Mouse (Mus musculus) MEL-GATA-1-ER (cell line): Measurements from ENCODE around the gene Vars2.

Source experiments
- DNase-seq: peaks from one replicate; pipeline ENCODE4 v3.0.0-alpha.2; 2012; ENCODE audit warnings: low read depth; ENCODE audit errors: extremely low read depth

Gene Vars2

DNA sequence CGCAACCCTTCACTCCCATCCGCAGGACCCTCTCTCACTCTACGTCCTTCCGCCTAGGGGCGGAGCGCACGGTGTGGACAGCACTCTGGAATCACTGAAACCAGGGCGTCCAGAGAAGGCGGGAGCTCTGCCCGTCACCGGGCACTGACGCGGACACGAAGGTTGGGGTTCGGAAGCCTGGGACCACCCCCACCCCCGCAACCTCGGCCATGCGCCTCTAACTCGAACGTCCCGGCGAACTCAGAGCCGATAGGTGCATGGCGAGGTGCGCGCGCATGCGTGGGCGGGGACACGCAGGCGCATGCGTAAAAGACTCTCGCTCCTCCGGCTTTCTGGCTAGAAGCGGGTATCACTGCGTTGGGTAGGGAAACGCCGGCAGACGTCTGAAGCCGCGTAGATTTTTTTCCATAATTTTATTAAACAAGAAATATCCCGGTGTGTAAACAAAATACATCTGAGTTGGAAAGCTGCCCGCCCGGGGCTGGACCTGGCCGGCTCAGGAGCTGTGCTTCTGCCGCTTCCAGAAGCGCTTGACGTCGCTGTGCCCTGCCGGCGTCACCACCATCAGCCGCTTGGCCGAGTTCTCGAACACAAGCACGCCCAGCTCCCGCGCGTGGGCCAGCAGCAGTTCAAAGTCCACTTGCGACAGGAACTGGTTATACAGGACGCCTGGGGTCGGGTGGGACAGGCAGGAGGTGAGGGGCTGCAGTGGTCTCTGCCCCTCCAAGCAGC lies at the start of gene Vars2:
Gene Vars2 (minus strand): TSS at position 259 of the 732 bp plus-strand sequence.
- peak; percentile 78 for DNase-seq

GRCm38 (mm10) chr17:35717080-35717479 lies 49.7 kb upstream of the Vars2 start:
- DNase-seq: no peak

- no peak for DNase-seq
These were observed 48.7 kb upstream of the Vars2 start for GRCm38 (mm10) chr17:35716114-35716513.

- DNase-seq: no peak
These were observed 43.4 kb upstream of the Vars2 start for GRCm38 (mm10) chr17:35710705-35711347.

DNA sequence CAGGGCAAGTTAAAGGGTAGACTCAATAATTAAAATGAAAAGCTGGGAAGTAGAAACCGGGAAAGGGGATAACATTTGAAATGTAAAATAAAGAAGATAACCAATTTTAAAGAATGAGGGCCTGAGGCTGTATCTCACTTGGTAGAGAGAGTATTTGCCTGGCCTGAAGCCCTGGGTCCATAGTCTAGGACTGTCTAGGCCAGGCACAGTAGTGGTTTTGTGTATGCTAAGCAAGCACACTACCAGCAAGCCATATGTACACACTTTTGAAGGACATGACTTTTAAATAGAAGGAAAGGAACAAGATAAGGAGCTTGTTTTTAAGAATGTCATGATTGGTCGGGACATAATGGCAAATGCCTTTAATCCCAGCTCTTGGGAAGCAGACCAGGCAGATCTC lies 41.2 kb upstream of the Vars2 start:
- DNase-seq: no peak

GRCm38 (mm10) chr17:35707929-35708328 lies 40.5 kb upstream of the Vars2 start:
- no peak for DNase-seq

DNA sequence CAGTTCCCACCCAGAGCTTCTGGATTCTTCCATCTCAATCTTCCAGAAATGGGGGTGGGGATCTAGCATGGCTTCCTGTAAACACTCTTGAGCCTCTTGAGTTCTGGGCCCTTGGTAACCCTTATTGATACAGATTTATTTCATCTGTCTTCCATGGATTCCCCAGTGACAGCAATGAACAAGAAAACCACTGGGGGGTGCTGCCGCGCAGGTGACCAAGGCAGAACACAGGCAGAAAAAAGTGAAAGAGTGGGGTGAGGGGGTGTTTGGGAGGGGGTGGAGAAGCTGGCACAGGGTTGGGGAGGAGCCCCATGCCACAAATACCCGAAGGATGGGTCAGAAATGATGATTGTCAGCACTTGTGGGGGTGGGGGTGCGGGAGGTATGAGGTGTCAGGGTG lies 38.4 kb upstream of the Vars2 start:
- DNase-seq: peak; percentile 32

DNA sequence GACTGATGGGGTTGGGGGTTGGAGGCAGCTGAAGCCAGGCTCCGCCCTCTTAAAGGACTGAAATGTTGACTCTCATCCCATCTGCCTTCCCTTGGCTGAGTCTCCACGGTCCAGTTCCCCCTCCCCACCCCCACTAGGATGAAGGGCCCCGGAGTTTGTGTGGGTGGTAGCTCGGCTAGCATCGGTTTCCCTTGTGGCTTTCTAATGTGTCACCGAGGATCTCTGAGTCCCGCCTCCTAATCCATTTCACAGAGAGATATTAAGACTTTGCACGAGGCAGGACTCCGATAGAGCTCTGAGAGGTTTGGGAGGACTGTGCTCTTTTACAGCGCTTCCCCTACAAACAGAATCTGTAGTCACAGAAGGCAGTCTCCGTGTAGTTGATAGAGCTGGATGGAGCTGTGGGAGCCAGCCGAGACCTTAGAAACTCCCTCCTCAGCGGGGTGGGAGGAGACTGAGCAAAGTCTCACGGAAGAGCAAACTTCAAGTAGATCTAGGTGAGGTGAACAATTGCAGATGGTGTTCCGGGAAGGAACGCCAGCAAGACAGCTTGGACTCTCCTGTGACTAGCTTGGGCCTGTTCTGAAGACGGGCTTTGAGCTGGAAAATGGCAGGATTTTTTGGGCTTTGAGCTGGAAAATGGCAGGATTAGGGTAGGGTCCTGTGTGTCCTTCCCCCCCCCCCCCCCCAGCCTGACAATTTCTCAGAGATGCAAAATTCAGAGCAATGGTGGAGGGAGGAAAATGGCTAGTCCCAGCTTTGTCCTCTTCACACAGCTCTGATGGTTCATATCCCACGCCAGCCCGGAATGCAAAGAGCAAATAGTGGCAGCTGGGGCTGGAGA lies 37.5 kb upstream of the Vars2 start, which contains the start of gene Ddr1:
Gene Ddr1 (minus strand): TSS at position 1 of the 844 bp plus-strand sequence.
- peak; percentile 46 for DNase-seq

GRCm38 (mm10) chr17:35703751-35704271 lies 36.4 kb upstream of the Vars2 start:
- DNase-seq: no peak

DNA sequence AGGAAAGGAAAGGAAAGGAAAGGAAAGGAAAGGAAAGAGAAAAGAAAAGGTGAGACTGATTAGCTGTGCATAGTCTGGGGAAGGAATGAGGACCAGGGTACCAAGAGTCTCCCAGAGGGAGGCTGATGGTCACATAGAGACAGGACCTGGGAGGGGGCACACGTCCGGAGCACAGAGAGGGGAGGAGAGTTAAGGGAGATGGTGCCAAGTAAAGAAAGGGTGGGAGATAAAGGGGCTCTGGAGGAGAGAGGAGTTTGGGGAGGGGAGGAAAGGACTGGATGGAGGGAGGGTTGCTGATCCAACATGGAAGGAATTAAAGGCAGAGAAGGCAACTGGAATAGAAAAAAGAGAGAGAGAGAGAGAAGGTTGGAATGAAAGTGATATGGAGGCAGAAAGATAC lies 35.7 kb upstream of the Vars2 start:
- DNase-seq: no peak

GRCm38 (mm10) chr17:35702605-35703004 lies 35.2 kb upstream of the Vars2 start:
- DNase-seq: no peak

DNA sequence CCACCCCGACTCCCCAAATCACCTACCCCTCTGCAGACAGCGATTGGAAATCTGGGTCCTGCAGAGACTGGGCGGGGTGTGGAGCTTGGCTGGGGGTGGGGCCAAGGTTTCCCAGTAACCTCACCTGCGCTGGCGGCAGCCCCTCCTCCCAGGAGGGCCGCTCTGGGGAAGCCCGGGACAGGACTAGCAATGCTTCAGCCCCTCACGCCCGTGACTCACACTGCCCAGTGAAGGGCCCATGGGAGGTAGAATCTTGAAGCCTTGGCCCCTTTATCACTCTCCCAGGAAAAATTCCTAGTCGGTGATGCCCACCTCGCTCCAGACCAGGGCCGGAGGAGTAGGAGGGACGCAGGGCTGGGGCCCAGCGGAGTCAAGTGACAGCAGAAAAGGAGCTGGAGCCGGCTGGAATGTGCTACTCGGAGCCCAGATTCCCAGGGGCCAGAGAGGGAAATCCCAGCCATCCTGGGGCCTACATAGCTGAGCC lies 34.6 kb upstream of the Vars2 start:
- DNase-seq: no peak

GRCm38 (mm10) chr17:35701203-35701977 lies 34.0 kb upstream of the Vars2 start:
- DNase-seq: no peak

GRCm38 (mm10) chr17:35700371-35700961 lies 33.1 kb upstream of the Vars2 start:
- DNase-seq: no peak

DNA sequence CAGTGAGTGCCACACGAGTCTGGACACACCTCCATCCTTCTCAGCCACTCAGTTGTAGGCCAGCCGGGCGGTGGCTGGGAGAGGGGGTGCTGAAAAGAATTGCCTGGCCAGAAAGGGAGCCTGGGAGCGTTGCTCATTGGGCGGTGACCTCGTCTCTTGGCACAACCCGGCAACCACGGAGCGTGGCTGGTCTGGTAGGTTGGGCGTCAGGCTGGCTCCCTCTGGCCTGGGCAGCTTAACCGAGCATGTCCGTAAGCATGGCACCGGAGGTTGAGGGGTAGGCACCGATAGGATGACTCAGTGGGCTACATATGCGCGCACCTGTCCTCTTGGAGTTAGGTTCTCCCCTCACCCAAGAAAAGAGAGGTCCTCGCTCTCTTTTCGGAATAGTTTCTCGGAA lies 32.5 kb upstream of the Vars2 start:
- DNase-seq: no peak

GRCm38 (mm10) chr17:35698501-35698883 lies 31.1 kb upstream of the Vars2 start:
- DNase-seq: no peak

DNA sequence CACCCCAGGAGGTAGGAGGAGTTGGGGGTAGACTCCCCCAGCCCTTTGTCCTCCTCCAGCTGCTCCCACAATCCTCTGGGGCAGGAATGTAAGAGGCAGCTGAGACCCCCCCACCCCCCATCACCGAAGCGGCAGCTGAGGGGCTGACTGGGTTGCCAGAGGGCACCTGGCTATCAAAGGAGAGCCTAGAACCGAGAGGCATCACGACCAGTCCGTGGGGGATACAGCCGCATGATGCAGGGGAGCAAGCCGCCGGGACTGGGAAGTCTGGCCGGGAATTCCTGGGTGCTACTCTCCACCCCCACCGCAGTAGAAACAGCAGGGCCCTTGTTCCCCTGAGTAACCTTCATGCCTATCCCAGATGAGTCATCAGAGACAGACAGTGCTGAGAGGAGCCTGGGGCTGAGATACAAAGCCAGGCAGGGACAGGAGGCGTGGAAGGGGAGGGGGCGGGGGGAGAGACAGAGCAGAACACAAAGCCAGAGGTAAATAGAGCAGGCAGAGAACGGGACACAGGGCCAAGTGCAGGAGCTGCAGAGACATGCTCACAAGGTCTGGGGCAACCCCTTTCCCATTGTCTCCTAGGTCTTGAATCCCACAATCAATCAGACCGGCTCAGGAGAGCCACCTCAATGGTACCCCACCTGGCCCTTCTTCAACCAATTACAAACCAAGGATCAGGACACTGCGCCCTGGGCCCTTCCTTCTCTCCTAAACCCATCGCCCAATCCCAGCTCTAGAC lies 30.5 kb upstream of the Vars2 start:
- DNase-seq: no peak

- no peak for DNase-seq
These were observed 30.0 kb upstream of the Vars2 start for GRCm38 (mm10) chr17:35697429-35697758.

DNA sequence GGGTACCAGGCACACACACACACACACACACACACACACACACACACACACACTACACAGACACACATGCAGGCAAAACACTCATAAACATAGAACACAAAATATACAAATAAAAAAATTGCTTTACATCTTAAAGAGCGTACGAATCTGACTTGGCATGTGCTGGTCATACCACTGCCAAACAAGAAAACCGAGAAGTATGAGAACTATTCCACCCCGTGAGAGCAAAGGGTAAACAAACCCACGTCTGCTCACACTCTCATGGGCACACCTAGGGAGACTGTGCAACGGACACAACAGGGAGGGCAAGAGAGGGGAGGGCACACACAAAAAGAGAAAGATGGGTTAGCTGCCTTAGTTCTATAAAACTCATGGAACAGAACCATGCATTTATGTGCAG lies 29.3 kb upstream of the Vars2 start:
- DNase-seq: no peak

- DNase-seq: peak; percentile 15
These were observed 27.9 kb upstream of the Vars2 start for GRCm38 (mm10) chr17:35695289-35695688.
